Mouse (Mus musculus) left cerebral cortex, postnatal 14 days (tissue): Measurements from ENCODE around the gene Nop53. TPM values are rescaled to one million over a fixed set of nuclear protein-coding genes. Genes with fewer than 3 reads are reported as not detected.

Source experiments
- DNase-seq, 2 experiments: peaks; one replicate each; pipeline ENCODE4 v3.0.0; 2021 to 2022; ENCODE audit warnings: low spot score in 2 of 2, mixed read lengths in 1 of 2
- intact Hi-C: fragments of 180-260 bp; cut with DNase I; formaldehyde crosslinking; loops from one replicate; pipeline ENCODE4 v1.15.1; 2025
- total RNA-seq, 2 experiments: library from RNA; stranded (reverse); gene quantifications; 2 replicates each; pipeline ENCODE4 v1.2.3; 2021

Gene Nop53
- total RNA-seq, 2 experiments from 2014 or later = 97.9 to 106 TPM

DNA sequence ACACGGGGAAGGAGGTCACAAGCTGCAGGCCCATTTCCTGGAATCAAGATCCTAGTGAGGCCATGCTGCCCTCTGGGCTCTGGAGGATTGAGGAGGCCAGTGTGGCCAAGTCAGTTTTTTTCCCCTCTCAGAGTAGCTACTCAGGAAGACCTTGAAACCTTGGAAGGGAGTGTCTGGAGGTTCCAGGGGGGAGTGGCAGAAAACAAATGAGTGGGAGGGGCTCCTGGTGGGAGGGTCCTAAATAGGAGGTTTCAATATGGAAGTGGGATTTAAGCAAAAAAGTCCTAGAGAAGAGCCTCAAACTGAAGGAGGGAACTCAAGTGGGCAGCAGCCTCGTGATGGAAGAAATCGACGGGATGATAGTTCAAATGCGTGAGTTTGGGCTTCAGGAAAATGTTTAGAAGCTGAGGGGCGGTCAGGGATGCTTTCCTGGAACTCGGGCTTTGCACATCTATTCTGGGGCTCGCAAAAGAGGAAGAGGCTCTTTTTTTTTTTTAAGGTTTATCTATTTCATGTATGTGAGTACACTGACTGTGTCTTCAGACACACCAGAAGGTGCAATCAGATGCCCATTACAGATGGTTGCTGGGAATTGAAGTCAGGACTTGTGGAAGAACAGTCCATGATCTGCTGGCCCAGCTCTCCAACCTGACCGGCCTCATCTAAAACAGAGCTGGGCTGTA lies 44.4 kb downstream of the Nop53 start:
- intact Hi-C loops = no loop called here
- no peak for DNase-seq

DNA sequence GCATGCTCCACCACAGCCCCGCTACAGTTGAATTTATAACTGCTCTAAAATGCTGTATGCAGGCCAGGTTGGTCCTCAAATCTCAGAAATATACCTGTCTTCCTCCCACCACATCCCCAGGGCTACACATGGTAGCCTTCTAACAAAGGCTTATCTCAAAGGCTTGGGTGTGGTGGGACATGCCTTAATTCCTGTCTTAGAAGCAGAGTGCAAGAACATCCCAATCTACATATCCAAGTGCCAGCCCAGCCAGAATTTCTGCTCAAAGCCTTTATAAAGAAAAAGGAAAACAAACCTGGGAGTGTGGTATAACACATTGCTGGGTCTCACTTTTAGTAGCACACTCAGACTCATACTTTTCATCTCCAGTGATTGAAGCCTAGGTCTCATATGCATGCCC lies 51.6 kb downstream of the Nop53 start:
- DNase-seq = no peak
- intact Hi-C loops = no loop called here

Other genes with a start within 250 kb of the Nop53 start
- gene Obox5, start 195.9 kb downstream of the Nop53 start, total RNA-seq = not detected
- not detected for gene Obox6, start 106.4 kb downstream of the Nop53 start, total RNA-seq
- gene Crx, start 66.1 kb downstream of the Nop53 start, total RNA-seq = not detected
- gene Crxos, start 63.5 kb downstream of the Nop53 start, total RNA-seq = not detected
- 1,000 to 10,000 TPM; 1,549 to 1,751 TPM for gene Selenow, start 23.7 kb downstream of the Nop53 start, total RNA-seq
- gene Ehd2, start 21.5 kb upstream of the Nop53 start, total RNA-seq = 1 to 10 TPM; 6.8 to 8.4 TPM
- 10 to 100 TPM; 14.6 to 16.9 TPM for gene Bicra, start 101.8 kb upstream of the Nop53 start, total RNA-seq
- under 1 TPM; 0.40 to 0.59 TPM for gene Zfp541, start 115.7 kb upstream of the Nop53 start, total RNA-seq
- gene Napa, start 152.4 kb upstream of the Nop53 start, total RNA-seq = 100 to 1,000 TPM; 241 to 246 TPM
- gene Kptn, start 173.8 kb upstream of the Nop53 start, total RNA-seq = 10 to 100 TPM; 41.7 to 47.5 TPM
- 100 to 1,000 TPM; 343 to 360 TPM for gene Slc8a2, start 183.8 kb upstream of the Nop53 start, total RNA-seq
- 10 to 100 TPM; 37.9 to 40.2 TPM for gene Meis3, start 229.0 kb upstream of the Nop53 start, total RNA-seq